Mouse (Mus musculus) erythroblast, embryonic 14.5 days (primary cell): Measurements from ENCODE around the gene Gm5737. TPM values are rescaled to one million over a fixed set of nuclear protein-coding genes. Genes with fewer than 3 reads are reported as not detected.

Experiments
- H3K27me3 ChIP-seq: 2 replicates; pipeline ENCODE4 v1.6.1; 2012; ENCODE audit warnings: inconsistent platforms; ENCODE audit not compliant: control insufficient read depth
- H3K36me3 ChIP-seq: 2 replicates; pipeline ENCODE4 v1.6.1; 2012; ENCODE audit warnings: mild to moderate bottlenecking, inconsistent platforms; ENCODE audit not compliant: control insufficient read depth
- H3K4me1 ChIP-seq: 2 replicates; pipeline ENCODE4 v1.6.1; 2012; ENCODE audit warnings: inconsistent platforms; ENCODE audit not compliant: control insufficient read depth
- H3K4me3 ChIP-seq: replicated peaks from 2 replicates; pipeline ENCODE3; 2012; ENCODE audit warnings: moderate library complexity, mild to moderate bottlenecking, inconsistent platforms
- H3K9me3 ChIP-seq: 2 replicates; pipeline ENCODE4 v1.6.1; 2012; ENCODE audit warnings: low read length, inconsistent platforms, mixed read lengths; ENCODE audit not compliant: control insufficient read depth
- GATA1 ChIP-seq: IDR thresholded peaks from 2 replicates; pipeline ENCODE4 v1.6.1; 2012; ENCODE audit warnings: low read length, inconsistent platforms, mixed read lengths
- TAL1 ChIP-seq: IDR thresholded peaks from 3 replicates; pipeline ENCODE4 v1.6.1; 2012; ENCODE audit warnings: low read length, inconsistent platforms, mixed read lengths
- polyA plus RNA-seq: library from polyadenylated mRNA; stranded (reverse); fragments of >175 nt; gene quantifications from 2 replicates; pipeline ENCODE4 v1.2.3, GENCODE M21; 2012

Gene Gm5737
- polyA plus RNA-seq, 1 experiment, result not detected

DNA sequence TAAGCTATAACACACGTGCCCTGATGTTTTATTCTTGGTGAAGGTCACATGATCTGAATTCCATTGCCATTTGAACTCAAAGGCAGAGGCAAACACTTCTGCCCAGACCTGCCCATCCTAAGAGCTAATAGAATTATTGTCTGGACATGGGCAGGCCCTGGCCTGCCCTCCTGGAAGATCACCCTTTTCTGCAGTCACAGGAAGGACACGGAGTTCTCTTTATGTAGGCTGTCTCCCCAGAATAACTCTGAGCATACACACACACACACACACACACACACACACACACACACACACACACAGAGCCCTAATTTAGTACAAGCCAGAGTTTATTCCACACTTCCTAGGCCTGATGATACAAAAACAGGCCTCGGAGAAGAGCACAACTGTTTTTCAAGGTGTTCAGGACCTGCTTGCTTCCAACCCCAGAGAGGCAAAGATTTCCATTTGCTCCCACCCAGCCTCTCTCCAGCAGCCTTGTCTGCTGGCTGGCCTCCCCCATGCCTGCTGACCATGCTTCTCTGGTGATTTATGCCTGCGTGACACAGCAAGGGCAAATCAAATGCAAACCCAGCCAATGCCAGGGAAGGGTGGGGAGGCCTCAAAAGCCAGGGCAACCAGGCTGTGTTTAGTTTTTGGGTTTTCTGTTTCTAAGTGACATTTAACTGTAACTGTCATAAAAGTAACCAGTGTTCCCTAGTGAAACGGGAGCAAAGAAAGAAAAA lies 26.4 kb downstream of the Gm5737 start:
- TF ChIP-seq GATA1 (no peak), TAL1 (no peak)
- Histone ChIP-seq H3K36me3 (peaks cover 10% of the 10 kb centered on the region), H3K9me3 (no peaks in the 10 kb centered on the region), H3K27me3 (no peaks in the 10 kb centered on the region), H3K4me3 (no peak overlapping the region), H3K4me1 (peaks cover 68% of the 10 kb centered on the region)

DNA sequence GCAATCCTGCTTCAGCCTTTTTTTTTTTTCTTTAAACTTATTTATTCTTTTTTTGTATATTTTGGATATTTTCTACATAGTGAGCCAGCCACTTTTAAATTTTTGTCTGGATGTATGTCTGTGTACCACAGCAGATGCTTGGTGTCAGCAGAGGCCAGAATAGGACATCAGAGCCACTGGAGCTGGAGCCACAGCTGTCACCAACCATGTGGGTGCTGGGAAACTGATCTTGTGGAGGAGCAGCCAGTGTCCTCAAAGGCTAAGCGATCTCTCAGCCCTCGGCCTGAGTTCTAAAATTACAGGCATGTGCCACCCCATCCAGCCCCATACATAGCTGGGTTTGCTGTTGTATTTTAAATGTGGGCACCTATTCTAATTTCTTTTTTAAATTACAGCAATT lies 27.6 kb downstream of the Gm5737 start:
- peaks cover 68% of the 10 kb centered on the region for H3K4me1 ChIP-seq
- H3K36me3 ChIP-seq, result peaks cover 22% of the 10 kb centered on the region
- TF ChIP-seq TAL1, result no peak
- TF ChIP-seq GATA1, result no peak
- H3K9me3 ChIP-seq, result no peaks in the 10 kb centered on the region
- no peak overlapping the region for H3K4me3 ChIP-seq
- no peaks in the 10 kb centered on the region for H3K27me3 ChIP-seq

DNA sequence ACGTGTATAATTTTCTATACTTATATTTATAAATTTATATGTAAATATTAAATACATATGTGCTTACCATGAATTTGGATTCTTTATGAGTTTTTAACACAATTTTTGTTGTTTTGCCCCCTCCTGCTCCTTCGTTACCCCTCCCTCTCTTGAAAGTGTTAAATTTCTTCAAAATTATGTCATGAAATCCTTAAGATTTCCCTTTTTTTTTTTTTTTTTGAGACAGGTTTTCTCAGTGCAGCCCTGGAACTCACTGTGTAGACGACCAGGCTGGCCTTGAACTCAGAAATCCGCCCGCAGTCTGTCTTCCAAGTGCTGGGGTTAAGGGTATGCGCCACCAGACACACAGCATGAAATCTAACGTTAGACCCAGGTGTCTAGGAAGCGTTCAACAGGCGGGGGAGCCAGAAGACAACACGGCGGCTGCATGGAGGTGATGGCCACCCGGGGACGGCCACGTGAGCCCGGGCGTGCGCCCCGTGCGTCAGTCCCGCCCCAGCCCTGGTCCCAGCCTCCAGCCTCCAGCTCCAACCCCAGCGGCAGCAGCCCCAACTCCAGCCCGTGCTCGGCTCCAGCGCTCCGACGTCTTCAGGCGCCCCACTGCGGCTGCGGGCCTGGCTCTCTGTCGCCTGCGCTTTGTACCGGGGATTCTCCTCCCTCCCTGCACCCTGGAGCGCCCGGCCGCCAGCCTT lies 30.3 kb downstream of the Gm5737 start, which contains the start of gene Eef2k:
Gene Eef2k, plus strand, starts transcription at position 487 of the 692 bp plus-strand sequence.
- TF ChIP-seq GATA1 (no peak), TAL1 (no peak)
- peak within 1 kb of the TSS; percentile 94 for H3K4me3 ChIP-seq
- no peaks in the 10 kb centered on the region for H3K27me3 ChIP-seq
- H3K4me1 ChIP-seq, result peaks cover 75% of the 10 kb centered on the region
- H3K36me3 ChIP-seq, result peaks cover 48% of the 10 kb centered on the region
- H3K9me3 ChIP-seq, result no peaks in the 10 kb centered on the region

DNA sequence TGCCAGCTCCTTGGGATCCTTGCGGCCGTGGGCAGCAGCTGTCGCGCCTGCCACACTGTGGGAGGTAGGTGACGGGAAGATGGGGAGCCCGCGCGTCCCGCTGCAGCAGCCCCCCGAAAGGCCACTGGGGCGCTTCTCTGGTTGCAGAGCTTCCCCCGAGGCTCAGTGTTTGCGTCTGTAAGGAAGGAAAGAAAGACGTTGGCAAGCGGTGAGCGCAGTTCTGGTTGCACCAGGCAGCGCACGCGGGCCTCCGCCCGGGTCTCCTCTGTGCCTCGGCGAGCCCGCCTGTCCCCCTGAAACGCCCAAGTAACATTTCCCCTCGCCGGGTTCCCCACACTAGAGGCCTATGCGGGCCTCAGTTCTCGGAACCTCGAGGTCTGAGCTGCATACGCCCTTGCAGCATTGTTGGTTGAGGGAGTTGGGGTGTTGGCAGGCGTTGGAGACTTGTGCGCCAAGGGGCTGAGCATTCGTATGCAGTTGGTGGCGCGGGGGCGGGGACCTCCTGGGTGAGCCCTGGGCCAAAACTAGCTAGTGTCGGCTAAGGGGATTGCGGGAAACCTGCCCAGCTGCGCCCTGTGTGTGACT lies 31.0 kb downstream of the Gm5737 start:
- TF ChIP-seq GATA1, result no peak
- Histone ChIP-seq H3K4me3 (peak overlapping the region; percentile 94), H3K27me3 (no peaks in the 10 kb centered on the region), H3K36me3 (peaks cover 54% of the 10 kb centered on the region), H3K9me3 (no peaks in the 10 kb centered on the region), H3K4me1 (peaks cover 76% of the 10 kb centered on the region)

DNA sequence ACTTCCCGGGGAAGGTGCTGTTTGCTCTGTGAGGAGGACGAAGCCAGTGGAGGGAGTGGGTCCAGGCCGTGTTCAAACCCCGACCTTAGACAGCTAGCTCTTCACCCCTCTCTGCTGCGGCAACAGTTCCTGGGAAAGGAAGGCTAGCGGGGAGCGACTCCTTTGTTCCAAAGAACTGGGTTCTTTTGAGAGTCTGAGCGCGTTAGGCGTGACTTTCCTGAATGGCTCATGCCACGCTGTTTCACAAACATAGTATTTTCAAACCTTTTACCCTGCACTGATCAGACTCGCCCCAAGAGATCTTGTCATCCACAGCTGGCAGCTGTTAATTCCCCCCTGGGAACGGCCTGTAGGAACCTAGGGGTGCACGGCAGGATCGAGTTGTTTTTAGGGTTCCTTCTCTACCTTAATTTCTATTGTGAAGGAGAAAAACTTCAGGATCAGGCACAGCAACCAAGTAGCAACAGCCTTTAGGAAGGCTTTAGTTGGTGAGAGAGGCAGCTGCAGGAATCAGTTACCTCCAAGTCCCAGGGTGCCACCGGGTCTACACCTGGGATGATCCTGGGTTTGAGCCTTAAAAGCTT lies 31.8 kb downstream of the Gm5737 start:
- no peaks in the 10 kb centered on the region for H3K27me3 ChIP-seq
- H3K4me1 ChIP-seq, result peaks cover 81% of the 10 kb centered on the region
- TF ChIP-seq TAL1 (no peak), GATA1 (no peak)
- no peaks in the 10 kb centered on the region for H3K9me3 ChIP-seq
- H3K4me3 ChIP-seq, result peak overlapping the region; percentile 94
- peaks cover 60% of the 10 kb centered on the region for H3K36me3 ChIP-seq

DNA sequence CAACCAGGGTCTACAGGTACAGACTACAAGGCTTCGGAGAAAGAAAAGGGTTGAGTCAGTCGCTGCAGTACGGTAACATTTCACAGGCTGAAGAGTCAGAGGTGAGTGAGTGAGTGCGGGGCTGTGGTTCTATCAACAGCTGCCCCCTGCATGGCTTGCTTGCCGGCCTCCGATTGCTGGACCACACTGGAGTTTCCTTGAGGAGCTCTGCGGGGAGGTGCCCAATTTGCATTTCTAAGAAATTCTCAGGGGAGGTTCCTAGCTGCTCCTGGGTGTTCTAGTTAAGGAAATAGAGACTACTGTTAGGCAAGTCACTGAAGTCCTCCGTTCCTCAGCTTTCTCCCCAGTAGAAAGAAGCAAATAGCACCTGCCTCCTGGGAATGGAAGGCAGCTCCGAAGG lies 32.5 kb downstream of the Gm5737 start:
- TF ChIP-seq TAL1 (no peak), GATA1 (no peak)
- H3K9me3 ChIP-seq, result no peaks in the 10 kb centered on the region
- peaks cover 67% of the 10 kb centered on the region for H3K36me3 ChIP-seq
- no peaks in the 10 kb centered on the region for H3K27me3 ChIP-seq
- peaks cover 88% of the 10 kb centered on the region for H3K4me1 ChIP-seq
- peak overlapping the region; percentile 94 for H3K4me3 ChIP-seq

DNA sequence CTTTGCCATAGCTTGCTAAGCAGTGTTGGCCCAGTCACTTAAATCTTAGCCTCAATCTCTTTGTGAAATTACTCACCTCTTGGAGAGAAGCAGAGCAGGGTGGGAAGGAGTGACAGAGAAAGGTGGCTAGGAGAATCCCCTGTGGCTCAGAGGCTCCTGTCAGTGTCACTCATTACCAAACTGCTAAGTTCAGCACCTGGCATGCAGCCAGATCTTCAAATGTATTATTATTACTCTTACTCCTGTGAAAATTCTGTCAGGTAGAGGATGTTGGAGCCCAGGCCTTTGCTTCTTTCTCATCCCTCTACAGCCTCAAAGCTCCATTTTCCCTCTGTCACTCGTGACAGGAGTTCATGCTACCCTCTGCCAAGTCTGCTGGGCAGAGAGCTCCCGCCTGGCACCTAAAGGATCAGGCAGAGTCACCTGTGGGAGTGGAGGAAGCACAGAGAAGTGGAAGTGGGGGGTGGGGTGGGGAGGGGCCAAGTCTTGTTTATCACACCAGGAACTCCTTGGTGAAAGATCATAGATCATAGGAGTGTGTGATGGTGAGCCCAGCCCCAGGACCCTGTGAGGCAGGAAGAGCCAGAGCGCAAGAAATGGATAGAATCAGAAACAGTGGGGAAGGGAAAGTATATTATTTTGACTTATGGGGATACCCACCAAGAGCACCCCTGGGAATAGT lies 36.8 kb downstream of the Gm5737 start:
- H3K27me3 ChIP-seq, result no peaks in the 10 kb centered on the region
- H3K4me3 ChIP-seq, result peak overlapping the region; percentile 14
- peaks cover 99% of the 10 kb centered on the region for H3K36me3 ChIP-seq
- H3K9me3 ChIP-seq, result no peaks in the 10 kb centered on the region
- H3K4me1 ChIP-seq, result peaks cover 97% of the 10 kb centered on the region
- TF ChIP-seq TAL1 (no peak), GATA1 (no peak)

DNA sequence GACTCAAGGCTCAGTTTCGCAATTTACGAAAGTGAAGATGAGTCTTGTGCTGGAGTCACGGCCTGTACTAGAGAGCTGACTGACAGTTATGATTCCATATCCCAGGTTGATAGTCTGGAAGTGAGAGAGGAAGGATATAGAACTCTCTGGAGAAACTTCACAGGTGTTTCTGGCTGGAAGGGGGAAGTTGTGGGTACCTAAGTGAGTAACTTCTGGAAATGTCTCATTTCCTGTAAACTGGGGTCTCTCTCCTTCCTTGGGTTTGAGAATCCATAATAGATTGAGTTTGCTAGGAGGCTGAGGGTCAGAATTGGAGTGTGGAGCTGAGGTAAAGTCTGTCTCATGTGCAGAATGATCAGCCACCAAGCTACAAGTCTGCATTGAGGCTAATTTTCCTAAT lies 38.0 kb downstream of the Gm5737 start:
- Histone ChIP-seq H3K4me1 (peaks cover 93% of the 10 kb centered on the region), H3K9me3 (no peaks in the 10 kb centered on the region), H3K27me3 (no peaks in the 10 kb centered on the region), H3K36me3 (peaks cover 95% of the 10 kb centered on the region), H3K4me3 (peak overlapping the region; percentile 54)
- TF ChIP-seq GATA1, result no peak
- no peak for TF ChIP-seq TAL1

DNA sequence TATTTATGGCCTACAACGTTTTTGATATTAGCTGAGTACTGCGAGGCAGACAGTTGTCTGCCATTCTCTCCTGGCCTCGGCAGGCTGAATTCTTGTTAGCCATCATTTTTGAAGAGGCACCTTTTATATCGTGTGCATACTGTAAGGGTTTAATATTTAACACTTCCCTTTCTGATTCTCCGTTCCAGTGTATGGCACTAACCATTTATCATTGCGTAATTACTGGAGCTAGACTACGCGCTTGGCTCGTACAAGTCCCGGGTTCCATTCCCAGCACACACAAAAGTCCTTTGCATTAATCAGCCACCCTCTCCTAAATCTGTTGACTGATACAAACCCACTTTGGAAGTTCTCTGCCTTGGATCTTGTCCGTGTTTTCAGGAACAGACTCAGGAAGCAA lies 47.7 kb downstream of the Gm5737 start:
- no peak for TF ChIP-seq TAL1
- no peak for TF ChIP-seq GATA1
- Histone ChIP-seq H3K9me3 (no peaks in the 10 kb centered on the region), H3K36me3 (peaks cover 95% of the 10 kb centered on the region), H3K4me3 (no peak overlapping the region), H3K4me1 (peaks cover 96% of the 10 kb centered on the region), H3K27me3 (no peaks in the 10 kb centered on the region)
